Mouse (Mus musculus) left cerebral cortex, adult 11 months (tissue): ENCODE measurements around the gene Iars2.
"Not testable (repeated sequence)": the region's sequence is repeated elsewhere in the genome, so short reads cannot be mapped to it uniquely, and the experiment has no call there.

Source experiments
- DNase-seq: peaks from one replicate; pipeline ENCODE4 v3.0.0; 2022; ENCODE audit warnings: low spot score

Gene Iars2

DNA sequence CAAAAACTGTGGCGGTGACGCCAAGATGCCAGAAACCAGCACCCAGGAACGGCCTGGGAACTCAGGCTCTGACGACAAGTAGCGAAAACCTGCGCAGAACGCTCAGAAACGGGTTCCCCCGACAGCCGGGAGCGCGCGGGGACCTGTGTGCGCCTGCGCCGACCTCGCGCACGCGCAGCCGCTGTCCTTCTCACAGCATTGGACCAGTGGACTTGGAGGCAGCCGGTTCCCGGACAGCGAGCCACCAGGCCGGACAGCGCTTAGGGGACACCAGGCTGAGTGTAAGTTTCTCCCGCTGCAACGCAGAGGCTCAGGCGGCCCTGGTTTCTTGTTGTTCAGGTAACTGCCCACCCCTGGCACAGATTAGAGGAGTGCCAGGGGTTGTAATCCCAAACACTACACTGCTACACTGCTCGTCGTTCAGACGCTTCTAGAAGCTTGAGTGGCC lies 2.8 kb upstream of the Iars2 start, which contains the start of gene Bpnt1:
Gene Bpnt1 (plus strand): TSS at position 167 of the 448 bp plus-strand sequence.
- DNase-seq, result peak; percentile 83

GRCm38 (mm10) chr1:185331364-185331763 lies 2.2 kb upstream of the Iars2 start:
- DNase-seq, result no peak

- no peak for DNase-seq
Observed at GRCm38 (mm10) chr1:185329851-185330250, 655 bp upstream of the Iars2 start.

GRCm38 (mm10) chr1:185327754-185328345 lies 1.3 kb downstream of the Iars2 start:
- DNase-seq, result not testable (repeated sequence)

- no peak for DNase-seq
Observed at GRCm38 (mm10) chr1:185315846-185316568, 13.2 kb downstream of the Iars2 start.

- DNase-seq, result no peak
Observed at GRCm38 (mm10) chr1:185314546-185314945, 14.7 kb downstream of the Iars2 start.

GRCm38 (mm10) chr1:185311949-185312348 lies 17.2 kb downstream of the Iars2 start:
- DNase-seq, result no peak

DNA sequence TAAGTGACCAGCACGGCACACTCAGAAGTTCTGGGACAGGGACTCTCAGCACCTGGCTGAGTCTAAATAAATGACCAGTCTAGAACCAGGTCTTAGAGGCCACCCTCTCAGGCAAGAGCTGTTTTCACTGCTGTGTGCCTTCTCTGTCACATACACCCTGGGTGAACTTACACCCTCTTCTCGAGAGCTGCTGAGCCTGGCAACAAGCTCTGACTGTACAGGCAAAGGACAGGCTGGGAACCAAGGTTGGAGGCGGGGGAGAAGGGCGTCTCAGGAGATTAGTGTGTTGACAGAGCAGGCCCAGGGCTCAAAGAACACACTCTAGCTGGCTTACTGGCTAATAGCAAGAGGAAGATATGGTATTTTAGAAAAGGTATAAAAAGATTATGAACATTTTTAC lies 20.3 kb downstream of the Iars2 start:
- no peak for DNase-seq

GRCm38 (mm10) chr1:185308334-185308733 lies 20.9 kb downstream of the Iars2 start:
- DNase-seq, result no peak

- DNase-seq, result no peak
Observed at GRCm38 (mm10) chr1:185307645-185308044, 21.6 kb downstream of the Iars2 start.

- DNase-seq, result no peak
Observed at GRCm38 (mm10) chr1:185306836-185307235, 22.4 kb downstream of the Iars2 start.

DNA sequence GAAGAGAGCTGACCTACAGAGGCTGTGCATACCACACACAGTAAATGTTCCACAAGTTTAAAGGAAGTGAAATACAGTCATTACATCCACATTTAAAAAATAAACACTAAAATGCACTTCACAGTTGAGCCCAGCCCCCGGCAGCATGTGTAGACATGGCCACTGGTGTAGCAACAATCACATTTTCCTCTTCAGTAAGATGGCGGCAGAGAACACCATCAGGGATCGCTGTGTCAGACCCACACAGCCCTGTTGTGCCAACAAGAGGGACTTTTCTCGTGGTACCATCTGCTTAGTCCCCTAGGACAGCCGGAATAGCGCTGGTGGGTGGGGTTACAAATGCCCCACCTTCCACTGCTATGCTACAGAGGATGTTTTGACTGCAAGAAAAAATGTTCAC lies 26.4 kb downstream of the Iars2 start:
- no peak for DNase-seq

DNA sequence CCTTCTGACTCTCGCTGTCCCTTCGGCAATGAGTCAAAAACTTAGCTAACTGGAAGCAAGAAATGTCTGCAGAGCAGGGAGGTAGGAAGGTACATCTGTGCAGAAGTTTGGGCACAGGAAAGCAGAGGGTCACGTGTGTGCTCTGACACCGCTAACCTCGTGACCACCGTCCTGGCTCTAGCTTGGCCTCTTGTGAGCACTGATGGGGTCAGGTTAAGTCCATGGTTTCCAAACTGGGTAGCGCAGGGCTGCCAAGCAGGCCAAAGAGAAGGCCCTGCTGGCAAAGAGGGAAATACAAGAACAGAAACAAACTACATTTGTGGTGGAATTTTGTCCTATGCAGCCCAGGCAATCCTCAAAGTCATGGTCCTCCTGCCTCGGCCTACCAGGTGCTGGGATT lies 30.7 kb downstream of the Iars2 start:
- DNase-seq, result no peak

DNA sequence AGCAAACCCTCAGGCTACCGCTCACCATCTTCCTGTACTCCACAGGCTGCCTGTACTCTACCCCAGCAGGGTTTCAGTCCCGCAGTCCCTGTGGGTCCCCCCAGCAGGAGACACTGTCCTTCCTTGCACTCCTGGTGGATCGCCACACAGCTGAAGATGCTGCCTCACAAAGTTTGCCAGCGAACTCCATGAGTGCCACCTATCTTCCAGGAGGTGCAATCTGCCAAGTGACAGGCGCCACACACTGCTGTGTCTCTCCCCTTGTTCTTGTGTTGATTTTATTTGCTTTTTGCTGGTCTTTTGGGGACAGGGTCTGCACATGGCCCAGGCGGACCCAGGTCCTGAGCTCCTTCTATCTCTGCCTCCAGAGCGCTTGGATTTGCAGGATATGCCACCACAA lies 32.3 kb downstream of the Iars2 start:
- DNase-seq, result no peak

- no peak for DNase-seq
Observed at GRCm38 (mm10) chr1:185292646-185293360, 36.4 kb downstream of the Iars2 start.

- no peak for DNase-seq
Observed at GRCm38 (mm10) chr1:185291336-185291735, 37.9 kb downstream of the Iars2 start.

- DNase-seq, result no peak
Observed at GRCm38 (mm10) chr1:185289231-185289630, 40.0 kb downstream of the Iars2 start.

GRCm38 (mm10) chr1:185287066-185287465 lies 42.1 kb downstream of the Iars2 start:
- no peak for DNase-seq

DNA sequence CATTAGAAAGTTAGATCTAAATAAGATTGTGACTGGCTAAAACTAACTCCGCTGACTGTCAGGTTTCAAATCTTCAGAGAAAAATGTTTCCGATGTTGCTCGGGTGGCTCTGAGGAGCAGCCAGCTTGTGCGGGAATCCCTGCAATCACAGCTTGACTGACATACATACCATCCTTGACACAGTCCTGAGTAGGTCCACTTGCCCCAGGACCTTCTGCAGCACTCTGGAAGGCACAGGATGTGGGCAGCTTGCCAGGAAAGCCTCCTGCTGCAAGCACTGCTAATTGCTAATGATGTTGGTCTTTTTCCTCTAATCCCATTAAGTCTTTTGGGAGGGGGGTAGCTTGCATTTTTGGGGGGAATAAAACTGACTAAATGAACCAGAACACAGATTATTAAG lies 44.0 kb downstream of the Iars2 start:
- no peak for DNase-seq

DNA sequence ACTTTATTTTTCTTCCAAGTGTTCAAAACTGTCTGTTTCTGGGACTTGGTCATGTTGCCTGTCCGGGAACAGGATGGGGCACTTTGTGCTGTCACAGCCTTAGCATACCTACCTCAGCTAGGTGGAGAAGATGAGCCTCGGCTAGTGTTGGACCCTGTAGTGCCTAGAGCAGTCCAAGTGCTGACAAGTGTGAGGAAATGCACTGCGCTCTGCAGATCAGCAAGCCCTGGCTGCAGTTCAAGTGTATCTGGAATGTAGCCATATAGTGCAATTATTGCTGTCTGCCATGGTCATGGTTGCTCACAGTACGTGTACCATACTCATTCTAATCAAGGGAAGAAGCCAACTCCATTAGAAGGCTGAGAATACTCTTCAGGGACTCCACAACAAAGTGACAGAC lies 44.5 kb downstream of the Iars2 start:
- DNase-seq, result no peak

- DNase-seq, result no peak
Observed at GRCm38 (mm10) chr1:185283247-185283646, 45.9 kb downstream of the Iars2 start.

DNA sequence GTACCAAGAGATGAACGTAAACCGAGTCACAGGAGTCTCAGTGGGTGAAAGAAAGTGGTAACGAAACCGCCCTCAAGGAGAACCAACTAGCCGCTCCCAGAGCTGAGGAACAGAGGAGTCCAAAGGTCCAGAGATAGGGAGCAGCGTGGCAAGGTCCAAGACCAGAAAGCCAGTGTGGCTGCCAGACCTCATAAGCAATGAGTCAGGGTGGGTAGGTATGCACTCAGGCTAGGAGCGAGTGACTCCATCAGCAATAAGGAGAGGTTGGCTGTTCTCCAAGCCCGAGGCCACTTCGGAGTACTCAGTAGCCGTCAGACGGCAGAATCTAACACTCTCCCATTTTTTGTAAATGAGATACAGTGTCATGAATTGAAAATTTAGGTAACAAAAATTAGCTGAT lies 46.4 kb downstream of the Iars2 start:
- DNase-seq, result no peak

GRCm38 (mm10) chr1:185280616-185281015 lies 48.6 kb downstream of the Iars2 start:
- no peak for DNase-seq
